Mouse (Mus musculus): Measurements from ENCODE around the gene Mprip. TPM values are rescaled to one million over a fixed set of nuclear protein-coding genes. Genes with fewer than 3 reads are reported as not detected.
"Not testable (repeated sequence)": the region's sequence is repeated elsewhere in the genome, so short reads cannot be mapped to it uniquely, and the experiment has no call there.

The Mprip gene
- total RNA-seq, 1 experiment from 2014 or later = 101 TPM

DNA sequence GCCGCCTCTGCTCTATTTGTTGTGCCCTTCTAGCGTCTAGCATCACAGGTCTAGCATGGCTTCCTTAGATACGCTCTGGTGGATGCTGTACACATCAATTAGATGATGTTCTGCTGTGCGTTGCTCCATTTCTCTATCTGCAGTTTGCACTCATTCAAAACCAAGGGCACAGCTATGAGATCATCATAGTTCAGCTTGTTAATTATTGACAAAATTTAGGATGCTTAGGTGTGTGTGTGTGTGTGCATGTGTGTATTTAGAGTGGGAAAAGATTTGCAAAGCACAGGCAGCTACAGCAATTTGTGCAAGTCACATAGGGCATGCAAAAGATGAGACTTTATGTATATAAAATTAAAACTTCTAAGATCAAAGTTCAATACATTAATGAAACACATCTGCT lies 12.0 kb upstream of the Mprip start:
- ATAC-seq (replicated peaks; ENCODE audit: low read depth, poor library complexity, severe bottlenecking) = no peak

DNA sequence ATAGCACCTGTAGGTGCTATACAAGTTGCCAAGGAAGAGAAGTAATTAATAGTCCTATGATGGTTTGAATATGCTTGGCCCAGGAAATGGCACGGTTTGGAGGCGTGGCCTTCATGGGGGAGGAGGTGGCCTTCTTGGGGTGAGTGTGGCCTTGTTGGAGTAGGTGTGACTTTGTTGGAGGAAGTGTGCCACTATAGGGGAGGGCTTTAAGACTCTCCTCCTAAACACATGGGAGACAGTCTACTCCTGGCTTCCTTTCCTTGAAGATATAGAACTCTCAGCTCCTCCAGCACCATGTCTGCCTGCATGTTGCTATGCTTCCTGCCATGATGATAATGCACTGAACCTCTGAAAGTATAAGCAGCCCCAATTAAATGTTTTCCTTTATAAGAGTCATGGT lies 8.1 kb upstream of the Mprip start:
- ATAC-seq (replicated peaks; ENCODE audit: low read depth, poor library complexity, severe bottlenecking) = 0 out of 2 replicates have a peak, but pooled peaks have one; percentile 45

DNA sequence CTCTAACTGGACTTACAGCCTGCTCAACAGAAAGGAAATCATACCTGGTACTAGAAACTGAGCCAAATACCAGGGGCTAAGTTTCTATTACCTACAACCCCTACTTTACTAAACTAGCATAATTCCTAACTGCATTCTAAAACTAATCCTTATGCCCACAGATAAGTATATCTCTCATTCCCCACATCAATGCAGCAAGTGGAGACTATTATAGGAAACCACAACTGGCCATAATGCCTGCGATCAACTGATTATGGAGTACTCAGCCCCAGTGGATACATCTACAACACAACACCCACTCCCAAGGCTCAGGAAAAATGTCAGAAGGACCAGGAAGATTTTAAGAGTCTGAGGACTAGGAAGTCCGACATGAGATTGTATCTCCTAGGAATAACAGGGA lies 7.6 kb upstream of the Mprip start:
- no peak for ATAC-seq (replicated peaks; ENCODE audit: low read depth, poor library complexity, severe bottlenecking)

DNA sequence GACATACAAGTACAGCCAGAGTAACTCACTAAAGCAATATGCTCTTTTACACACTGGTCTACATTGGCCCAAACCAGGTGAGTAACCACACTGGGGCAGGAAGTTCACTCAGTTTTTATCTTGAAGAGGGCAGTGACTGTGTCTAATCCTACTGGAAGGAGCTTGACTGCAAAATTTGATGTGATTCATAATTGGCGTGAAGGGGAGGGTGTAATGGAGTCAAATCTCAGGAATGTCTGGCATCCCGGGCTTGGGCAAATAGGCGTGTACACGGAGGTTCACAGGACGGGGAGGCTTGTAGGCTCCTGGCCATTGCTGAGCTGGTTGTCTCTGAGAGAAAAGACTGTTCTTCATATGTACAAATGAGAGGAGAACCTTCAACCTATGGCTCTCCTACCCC lies 5.8 kb upstream of the Mprip start:
- no peak for ATAC-seq (replicated peaks; ENCODE audit: low read depth, poor library complexity, severe bottlenecking)

DNA sequence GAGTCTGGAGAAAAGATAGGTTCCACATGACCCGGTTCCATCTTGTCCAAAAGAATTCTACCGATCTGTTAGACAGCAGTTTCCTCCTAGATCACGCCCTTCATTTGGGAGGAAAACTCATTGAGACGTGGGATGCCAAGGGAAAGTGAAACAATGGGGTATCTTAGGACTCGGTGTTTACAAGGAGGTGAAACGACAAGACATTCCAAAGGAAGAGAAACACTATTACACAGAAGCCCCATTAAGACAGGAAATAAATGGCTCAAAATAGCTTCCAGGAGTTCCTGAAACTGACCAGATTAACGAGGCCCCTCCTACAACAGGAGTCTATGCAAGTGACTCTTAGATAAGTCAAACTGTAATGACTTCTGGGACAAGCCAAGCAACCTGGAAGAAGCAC lies 5.1 kb upstream of the Mprip start:
- peak; percentile 38; the same call in 1 of the 2 replicates for ATAC-seq (replicated peaks; ENCODE audit: low read depth, poor library complexity, severe bottlenecking)

- no peak for ATAC-seq (replicated peaks; ENCODE audit: low read depth, poor library complexity, severe bottlenecking)
Measured at GRCm38 (mm10) chr11:59661601-59662248, 620 bp downstream of the Mprip start.

DNA sequence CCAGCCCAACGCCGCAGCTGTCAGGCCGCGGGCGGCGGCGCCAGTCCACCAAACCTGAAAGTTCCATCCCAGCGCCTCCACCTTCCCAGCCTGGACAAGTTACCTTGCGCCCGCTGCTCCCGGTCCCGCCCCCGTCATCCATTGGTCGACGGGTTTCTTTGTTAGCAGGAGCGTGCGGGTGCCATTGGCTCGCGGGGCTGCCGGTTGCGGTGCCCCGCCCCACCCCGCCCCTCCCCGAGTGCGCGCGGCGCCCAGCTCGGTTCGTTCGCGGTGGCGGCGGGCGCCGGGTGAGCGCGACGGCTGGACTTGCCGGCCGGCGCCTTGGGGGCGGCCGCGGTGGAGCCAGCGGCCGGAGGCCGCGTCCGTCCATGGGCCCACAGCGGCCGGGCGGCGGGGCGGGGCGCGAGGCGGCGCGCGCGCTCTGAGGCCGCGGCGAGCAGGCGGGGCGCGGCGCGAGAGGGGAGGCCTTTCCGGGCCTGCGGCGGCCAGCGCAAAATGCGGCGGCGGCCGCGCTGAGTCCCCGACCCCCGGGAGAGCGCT lies 1.2 kb downstream of the Mprip start:
- peak; percentile 95 for ATAC-seq (replicated peaks; ENCODE audit: low read depth, poor library complexity, severe bottlenecking)

DNA sequence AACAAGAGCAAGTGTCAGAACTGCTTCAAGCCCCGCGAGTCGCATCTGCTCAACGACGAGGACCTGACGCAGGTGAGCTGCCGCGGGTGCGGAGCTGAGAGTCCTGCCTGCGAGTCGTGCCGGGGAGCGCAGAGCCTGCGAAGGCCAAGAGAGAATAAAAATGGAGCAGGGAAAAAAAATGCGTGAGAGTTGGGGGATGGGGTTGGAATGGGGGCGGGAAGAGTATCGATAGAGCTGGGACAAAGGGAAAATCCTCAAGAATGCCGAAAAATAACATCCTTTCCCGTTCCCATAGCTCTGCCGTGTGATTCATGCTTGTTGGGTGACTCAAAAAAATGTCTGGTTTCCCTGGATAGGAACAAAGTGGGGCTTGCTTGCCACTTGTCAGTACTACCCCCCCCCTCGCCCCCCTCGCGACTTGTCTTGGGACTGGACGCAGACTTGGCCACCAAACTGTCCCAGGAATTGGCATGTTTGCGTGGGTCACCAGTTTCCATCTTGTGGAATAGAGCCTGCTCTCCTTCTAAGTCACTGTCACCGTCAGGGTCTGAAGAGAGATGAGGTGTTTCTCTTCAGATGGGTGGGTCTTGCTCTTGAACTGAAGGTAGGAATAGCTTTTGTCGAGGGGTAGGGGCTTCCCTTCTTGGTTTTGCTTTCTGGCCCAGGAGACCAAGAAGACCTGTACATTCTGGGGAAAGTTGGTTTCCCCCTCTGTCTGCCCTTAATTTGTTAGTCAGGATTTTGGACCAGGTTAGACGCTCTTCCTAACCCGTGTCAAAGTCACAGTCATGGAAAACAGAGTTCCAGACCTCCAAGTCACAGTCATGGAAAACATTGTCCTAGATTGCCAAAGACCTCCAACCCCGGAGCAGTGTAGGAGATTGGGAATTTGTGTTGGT lies 2.0 kb downstream of the Mprip start:
- ATAC-seq (replicated peaks; ENCODE audit: low read depth, poor library complexity, severe bottlenecking) = no peak

DNA sequence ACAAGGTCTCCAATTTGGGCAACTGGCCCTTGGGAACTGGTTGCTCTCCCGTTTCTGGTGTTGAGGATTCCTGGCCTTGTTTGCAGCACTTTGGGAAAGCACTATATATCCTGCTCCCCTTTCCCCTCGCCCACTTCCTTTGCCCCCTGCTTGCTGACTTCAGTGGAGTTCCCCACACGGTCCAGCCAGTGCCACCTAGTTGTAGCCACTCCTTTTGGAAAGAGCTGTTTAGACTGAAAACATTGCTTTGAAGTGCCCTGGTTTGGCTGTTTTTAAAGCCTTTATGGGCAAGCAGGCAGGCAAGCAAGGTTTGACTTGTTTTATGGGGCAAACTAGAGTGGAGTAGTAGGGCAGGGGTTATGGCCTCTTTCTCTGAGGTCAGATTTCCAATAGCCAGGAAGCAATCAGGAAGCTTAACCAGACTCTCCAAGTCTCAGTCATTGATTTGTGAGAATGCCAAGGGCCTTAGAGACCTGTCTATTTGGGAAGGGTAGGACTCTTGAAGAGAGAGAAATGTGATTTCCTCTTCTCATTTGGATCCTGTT lies 2.7 kb downstream of the Mprip start:
- ATAC-seq (replicated peaks; ENCODE audit: low read depth, poor library complexity, severe bottlenecking) = no peak

GRCm38 (mm10) chr11:59664818-59665217 lies 3.7 kb downstream of the Mprip start:
- no peak for ATAC-seq (replicated peaks; ENCODE audit: low read depth, poor library complexity, severe bottlenecking)

- peak; percentile 50 for ATAC-seq (replicated peaks; ENCODE audit: low read depth, poor library complexity, severe bottlenecking)
Measured at GRCm38 (mm10) chr11:59671049-59671693, 10.1 kb downstream of the Mprip start.

GRCm38 (mm10) chr11:59674013-59674412 lies 12.9 kb downstream of the Mprip start:
- ATAC-seq (replicated peaks; ENCODE audit: low read depth, poor library complexity, severe bottlenecking) = no peak

- not testable (repeated sequence) for ATAC-seq (replicated peaks; ENCODE audit: low read depth, poor library complexity, severe bottlenecking)
Measured at GRCm38 (mm10) chr11:59674746-59675145, 13.6 kb downstream of the Mprip start.

- no peak for ATAC-seq (replicated peaks; ENCODE audit: low read depth, poor library complexity, severe bottlenecking)
Measured at GRCm38 (mm10) chr11:59677767-59678166, 16.7 kb downstream of the Mprip start.

- peak; percentile 60 for ATAC-seq (replicated peaks; ENCODE audit: low read depth, poor library complexity, severe bottlenecking)
Measured at GRCm38 (mm10) chr11:59678693-59679092, 17.6 kb downstream of the Mprip start.

- ATAC-seq (replicated peaks; ENCODE audit: low read depth, poor library complexity, severe bottlenecking) = no peak
Measured at GRCm38 (mm10) chr11:59680111-59680510, 19.0 kb downstream of the Mprip start.

DNA sequence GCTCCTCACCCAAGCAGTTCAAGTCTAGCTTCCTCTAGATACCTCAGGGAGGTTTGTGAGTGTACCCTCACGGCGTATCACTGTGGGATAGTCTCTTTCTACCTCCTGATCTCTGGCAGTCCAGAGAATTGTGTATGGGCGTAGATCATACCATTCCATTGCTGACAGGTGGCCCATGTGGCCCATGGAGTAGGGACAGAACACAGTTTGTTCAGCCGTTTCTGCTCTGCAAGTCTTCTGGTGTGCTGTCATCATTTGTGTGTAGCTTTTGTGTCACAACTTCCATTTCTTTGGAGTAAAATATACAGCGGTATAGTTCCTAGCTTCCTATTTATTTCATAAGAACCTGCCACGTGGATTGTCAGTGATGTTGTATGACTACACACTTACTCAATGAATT lies 23.9 kb downstream of the Mprip start:
- ATAC-seq (replicated peaks; ENCODE audit: low read depth, poor library complexity, severe bottlenecking) = no peak

DNA sequence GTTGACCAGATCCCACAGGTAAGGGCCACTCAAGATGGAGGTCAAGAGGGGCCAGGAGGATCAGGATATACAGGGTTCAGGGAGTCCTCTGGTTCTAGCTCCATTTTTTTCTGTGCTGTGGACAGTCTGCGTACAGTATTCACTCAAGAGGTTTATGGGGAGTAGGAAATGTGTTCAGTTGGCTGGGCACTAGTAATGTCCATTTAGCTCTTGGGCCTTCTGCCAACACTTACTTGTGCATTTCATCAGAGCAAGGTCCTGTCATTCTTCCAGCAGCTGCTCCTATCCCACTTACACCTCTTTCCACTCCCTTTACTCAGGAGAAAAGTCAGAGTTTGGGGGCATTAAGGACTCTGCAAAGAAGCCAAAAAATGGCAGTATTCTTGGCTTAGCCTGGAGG lies 33.4 kb downstream of the Mprip start:
- no peak for ATAC-seq (replicated peaks; ENCODE audit: low read depth, poor library complexity, severe bottlenecking)

DNA sequence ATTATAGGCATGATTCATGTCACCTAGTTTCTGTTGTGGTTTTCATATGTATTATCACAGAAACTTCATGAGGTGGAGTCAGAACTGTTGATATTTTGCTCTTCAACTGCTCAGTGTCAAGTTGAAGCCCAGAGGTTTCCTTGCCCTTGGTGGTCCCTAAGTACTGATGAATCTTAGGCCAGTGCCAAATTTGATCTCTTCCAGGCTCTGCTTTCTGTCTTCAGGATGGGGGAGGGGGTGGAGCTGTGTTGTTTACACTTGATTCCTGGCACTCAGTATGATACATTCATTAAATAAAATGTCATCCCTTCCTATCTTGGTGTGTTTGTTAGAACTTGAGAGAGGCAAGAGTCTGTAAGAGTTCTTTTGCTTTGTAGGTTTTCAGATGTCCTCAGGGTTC lies 34.4 kb downstream of the Mprip start:
- ATAC-seq (replicated peaks; ENCODE audit: low read depth, poor library complexity, severe bottlenecking) = no peak

DNA sequence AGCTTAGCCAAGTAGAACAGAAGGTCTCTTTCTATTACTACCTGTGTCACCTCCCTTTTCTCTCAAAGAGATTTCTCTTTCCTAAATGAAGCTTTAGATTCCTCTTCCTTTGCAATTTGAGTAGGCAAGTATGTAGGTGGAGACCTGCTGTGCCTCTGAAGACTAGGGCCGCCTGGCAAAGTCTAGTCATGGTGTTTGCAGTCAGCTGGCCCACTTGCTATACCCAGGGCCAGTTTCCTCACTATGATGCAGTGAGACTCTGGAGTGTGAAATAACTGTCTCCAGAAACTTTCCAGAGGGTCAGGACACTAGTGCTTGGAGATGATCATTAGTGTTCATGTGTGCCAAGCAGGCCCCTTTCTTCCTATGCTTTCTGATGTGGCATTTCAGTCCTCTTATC lies 36.5 kb downstream of the Mprip start:
- ATAC-seq (replicated peaks; ENCODE audit: low read depth, poor library complexity, severe bottlenecking) = no peak

Data from common myeloid progenitor, adult 5-6 weeks (primary cell).